Mouse (Mus musculus) liver, adult 2 months (tissue): ENCODE data around the gene Ankdd1a. TPM values are rescaled to one million over a fixed set of nuclear protein-coding genes. Genes with fewer than 3 reads are reported as not detected.
A peak's percentile ranks its signal among the peaks of the same experiment; 100 is the strongest.

Source experiments
- DNase-seq: peaks from one replicate; pipeline ENCODE4 v3.0.0-alpha.2; 2011; ENCODE audit warnings: low read depth, low spot score; ENCODE audit errors: extremely low read depth
- H3K27ac ChIP-seq: fragments of 200-500 bp; replicated peaks from 2 replicates; pipeline ENCODE4 v1.5.1; 2012; ENCODE audit warnings: low read depth, mild to moderate bottlenecking, control low read depth, inconsistent platforms, low read length; ENCODE audit not compliant: insufficient read depth
- H3K27me3 ChIP-seq: fragments of 200-500 bp; 2 replicates; pipeline ENCODE4 v1.6.1; 2012; ENCODE audit warnings: mild to moderate bottlenecking, moderate library complexity, low read length, inconsistent platforms; ENCODE audit not compliant: control insufficient read depth, insufficient read depth
- H3K36me3 ChIP-seq: fragments of 200-500 bp; 2 replicates; pipeline ENCODE4 v1.6.1; 2012; ENCODE audit warnings: low read length, inconsistent platforms; ENCODE audit not compliant: control insufficient read depth, insufficient read depth
- H3K4me1 ChIP-seq: fragments of 200-500 bp; 2 replicates; pipeline ENCODE4 v1.6.1; 2011; ENCODE audit warnings: low read length; ENCODE audit not compliant: control insufficient read depth, insufficient read depth
- H3K4me3 ChIP-seq: fragments of 200-500 bp; 2 replicates; pipeline ENCODE4 v1.5.1; 2011; ENCODE audit warnings: low read depth, mild to moderate bottlenecking, control low read depth, low read length, moderate library complexity; ENCODE audit not compliant: insufficient read depth
- H3K79me2 ChIP-seq: fragments of 200-500 bp; 2 replicates; pipeline ENCODE4 v1.6.1; 2012; ENCODE audit warnings: inconsistent platforms, mild to moderate bottlenecking, low read length, moderate library complexity; ENCODE audit not compliant: control insufficient read depth, insufficient read depth
- H3K9ac ChIP-seq: fragments of 200-500 bp; 2 replicates; pipeline ENCODE4 v1.6.1; 2012; ENCODE audit warnings: low read depth, mild to moderate bottlenecking, control low read depth, inconsistent platforms, low read length
- CTCF ChIP-seq: fragments of 200-500 bp; IDR thresholded peaks from 2 replicates; pipeline ENCODE4 v1.5.1; 2011; ENCODE audit warnings: low read depth, low read length, control low read depth
- POLR2A ChIP-seq: fragments of 200-500 bp; IDR thresholded peaks from 2 replicates; pipeline ENCODE4 v1.6.1; 2011; ENCODE audit warnings: low read length, control low read depth; ENCODE audit not compliant: insufficient read depth; ENCODE audit errors: extremely low read depth
- WGBS: fragments of 180-500 bp; shearing (Covaris S2); methylation state at CpG from one replicate; pipeline ENCODE4 v1.1.7; 2018; 5-methylcytosine and 5-hydroxymethylcytosine counted together
- polyA plus RNA-seq: library from polyadenylated mRNA; depleted of rRNA; stranded (reverse); fragments of >200 nt; gene quantifications from 2 replicates; pipeline ENCODE4 v1.2.3, GENCODE M21; 2012
- total RNA-seq: library from RNA; depleted of rRNA; stranded (reverse); fragments of >200 nt; gene quantifications from 2 replicates; pipeline ENCODE4 v1.2.3, GENCODE M21; 2014

Gene Ankdd1a
- total and polyA plus RNA-seq, 2 experiments = not detected

GRCm38 (mm10) chr9:65561016-65561415, 41.0 kb upstream of the Ankdd1a start:
- Histone ChIP-seq H3K4me3 (no peak overlapping the region), H3K36me3 (no peaks in the 10 kb centered on the region; the same call in 1 of the 2 replicates), H3K9ac (no peak overlapping the region), H3K79me2 (no peaks in the 10 kb centered on the region), H3K27me3 (no peaks in the 10 kb centered on the region), H3K27ac (0 out of 2 replicates have a peak overlapping the region, but pooled peaks have one; percentile 1), H3K4me1 (no peaks in the 10 kb centered on the region)
- 82% methylated on average over 4 of the region's 4 CpGs for WGBS
- TF ChIP-seq CTCF (no peak), POLR2A (no peak)
- DNase-seq = no peak

DNA sequence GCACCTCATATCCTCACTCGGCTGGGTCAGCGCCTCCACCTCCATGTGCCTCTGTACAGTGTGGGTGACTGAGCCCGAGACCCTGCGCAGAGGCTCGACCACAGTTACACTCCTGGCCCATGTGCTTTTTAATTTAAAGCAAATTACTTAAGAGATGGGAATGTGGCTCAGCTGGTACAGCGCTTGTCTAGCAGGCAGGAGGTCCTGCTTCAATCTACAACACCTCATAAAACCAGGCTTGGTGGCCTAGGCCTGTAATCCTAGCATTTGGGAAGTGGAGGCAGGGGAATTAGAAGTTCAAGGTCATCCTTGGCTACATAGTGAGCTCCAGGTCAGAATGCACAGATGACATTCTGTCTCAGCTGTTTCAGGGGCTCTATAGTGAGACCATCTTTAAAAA, 38.8 kb upstream of the Ankdd1a start:
- Histone ChIP-seq H3K36me3 (no peaks in the 10 kb centered on the region), H3K4me1 (no peaks in the 10 kb centered on the region; the same call in 1 of the 2 replicates), H3K27me3 (no peaks in the 10 kb centered on the region), H3K4me3 (no peak overlapping the region), H3K27ac (no peak overlapping the region), H3K79me2 (no peaks in the 10 kb centered on the region), H3K9ac (no peak overlapping the region)
- no peak for TF ChIP-seq POLR2A
- no peak for TF ChIP-seq CTCF
- DNase-seq = no peak
- 96% methylated on average over 6 of the region's 6 CpGs for WGBS

DNA sequence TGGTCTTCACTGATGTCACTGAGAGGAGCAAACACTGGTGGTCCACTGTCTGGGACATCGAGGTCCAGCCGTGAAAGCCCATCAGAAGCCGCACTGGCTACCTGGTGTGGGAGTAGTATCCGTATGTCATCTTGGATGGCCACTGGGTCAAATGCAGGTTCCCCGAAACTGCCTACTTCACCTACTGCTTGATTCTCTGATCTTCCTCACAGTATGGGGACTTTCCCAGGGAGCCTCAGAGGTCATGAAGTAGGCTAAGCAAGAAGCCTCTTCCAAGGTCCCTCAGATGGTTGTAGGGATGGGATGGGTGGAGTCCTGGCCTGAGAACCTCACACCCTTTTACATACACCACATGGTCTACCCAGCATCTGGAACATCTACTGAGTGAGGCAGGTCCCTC, 37.0 kb upstream of the Ankdd1a start:
- DNase-seq = no peak
- 94% methylated on average over 5 of the region's 5 CpGs for WGBS
- no peak for TF ChIP-seq CTCF
- no peak for TF ChIP-seq POLR2A
- H3K4me3 ChIP-seq = no peak overlapping the region
- no peaks in the 10 kb centered on the region for H3K27me3 ChIP-seq
- H3K9ac ChIP-seq = no peak overlapping the region
- no peaks in the 10 kb centered on the region; the same call in 1 of the 2 replicates for H3K4me1 ChIP-seq
- no peak overlapping the region for H3K27ac ChIP-seq
- no peaks in the 10 kb centered on the region for H3K79me2 ChIP-seq
- H3K36me3 ChIP-seq = no peaks in the 10 kb centered on the region

- no peaks in the 10 kb centered on the region for H3K27me3 ChIP-seq
- H3K79me2 ChIP-seq = no peaks in the 10 kb centered on the region
- 90% methylated on average over 8 of the region's 8 CpGs for WGBS
- DNase-seq = no peak
- H3K9ac ChIP-seq = no peak overlapping the region
- no peak for TF ChIP-seq CTCF
- TF ChIP-seq POLR2A = no peak
- no peak overlapping the region for H3K4me3 ChIP-seq
- no peaks in the 10 kb centered on the region for H3K36me3 ChIP-seq
- no peak overlapping the region for H3K27ac ChIP-seq
- peaks cover 2% of the 10 kb centered on the region for H3K4me1 ChIP-seq
Measured at GRCm38 (mm10) chr9:65556349-65556748, 36.4 kb upstream of the Ankdd1a start.

DNA sequence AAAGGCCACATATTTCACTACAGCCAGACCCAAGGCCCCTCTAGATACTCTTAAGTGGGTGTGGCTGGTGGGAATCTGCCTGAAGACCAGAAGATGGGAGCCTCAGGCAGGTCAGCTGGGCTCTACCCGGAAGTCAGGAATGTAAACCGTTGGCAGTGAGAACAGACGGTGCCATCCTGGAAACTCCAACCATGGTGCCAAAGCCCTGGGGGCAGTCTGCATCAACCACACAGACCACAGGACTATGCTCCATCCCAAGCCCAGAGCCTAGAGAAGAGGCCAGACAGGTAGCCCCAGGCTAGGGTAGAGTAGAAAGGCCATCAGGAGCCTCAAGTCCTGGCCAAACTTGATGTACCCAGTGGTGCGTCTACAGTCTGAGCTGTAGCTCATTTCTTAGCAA, 35.6 kb upstream of the Ankdd1a start:
- Histone ChIP-seq H3K27ac (peak overlapping the region; percentile 18; the same call in 1 of the 2 replicates), H3K36me3 (no peaks in the 10 kb centered on the region)

DNA sequence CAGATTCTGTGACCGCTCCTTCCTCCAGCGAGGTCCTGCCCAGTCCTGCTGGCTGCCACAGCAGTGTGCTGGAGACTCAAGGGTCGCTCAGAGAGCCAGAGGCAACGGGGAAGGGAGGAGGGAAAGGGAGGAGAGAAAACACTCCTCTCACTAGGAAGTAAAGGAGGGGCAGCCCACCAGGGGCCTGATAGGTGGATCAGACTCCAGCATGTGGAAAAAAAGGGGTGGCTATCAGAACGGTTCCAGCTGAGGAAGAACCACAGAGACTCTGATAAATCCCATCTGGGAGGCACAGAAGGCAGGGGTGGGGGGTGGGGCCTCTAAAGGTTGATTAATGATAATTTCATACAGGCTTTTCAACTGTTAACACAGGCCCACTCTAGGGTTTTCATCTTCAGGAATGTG, 35.0 kb upstream of the Ankdd1a start:
- WGBS = 31% methylated on average over 5 of the region's 5 CpGs
- H3K4me1 ChIP-seq = peaks cover 2% of the 10 kb centered on the region
- H3K27ac ChIP-seq = no peak overlapping the region; the same call in 1 of the 2 replicates
- TF ChIP-seq CTCF = no peak
- no peak for TF ChIP-seq POLR2A
- no peak overlapping the region for H3K9ac ChIP-seq
- no peaks in the 10 kb centered on the region for H3K79me2 ChIP-seq
- no peaks in the 10 kb centered on the region for H3K36me3 ChIP-seq
- no peak overlapping the region for H3K4me3 ChIP-seq
- no peaks in the 10 kb centered on the region for H3K27me3 ChIP-seq
- no peak for DNase-seq

More for the DNA sequence above, 35.6 kb upstream of the Ankdd1a start:
- H3K27me3 ChIP-seq = no peaks in the 10 kb centered on the region
- WGBS = 82% methylated on average over 4 of the region's 4 CpGs
- TF ChIP-seq POLR2A (no peak), CTCF (no peak)
- no peak overlapping the region for H3K9ac ChIP-seq
- H3K4me1 ChIP-seq = peaks cover 2% of the 10 kb centered on the region
- H3K4me3 ChIP-seq = no peak overlapping the region
- DNase-seq = no peak
- no peaks in the 10 kb centered on the region for H3K79me2 ChIP-seq
